Mouse (Mus musculus) embryonic facial prominence, embryonic 14.5 days (tissue): ENCODE data around the gene Gm28230. TPM values are rescaled to one million over a fixed set of nuclear protein-coding genes. Genes with fewer than 3 reads are reported as not detected.

ENCODE experiments used
- ATAC-seq: fragments of 200-750 bp; cut with Nextera tagmentation; 2 replicates; pipeline ENCODE4 v1.8.0; 2017; ENCODE audit warnings: low read depth, moderate number of reproducible peaks, moderate TSS enrichment
- DNase-seq: peaks from one replicate; pipeline ENCODE4 v3.0.0-alpha.2; 2015; ENCODE audit warnings: low spot score
- H3K27ac ChIP-seq: fragments of 300-500 bp; sonication (generic); replicated peaks from 2 replicates; pipeline ENCODE4 v1.5.1; 2014; ENCODE audit warnings: low read depth, mild to moderate bottlenecking, low read length, moderate library complexity
- H3K27me3 ChIP-seq: fragments of 300-500 bp; sonication (generic); replicated peaks from 2 replicates; pipeline ENCODE4 v1.6.1; 2014; ENCODE audit warnings: low read length; ENCODE audit not compliant: control insufficient read depth, insufficient read depth
- H3K36me3 ChIP-seq: fragments of 300-500 bp; sonication (generic); 2 replicates; pipeline ENCODE4 v1.6.1; 2014; ENCODE audit warnings: low read length, mixed read lengths; ENCODE audit not compliant: control insufficient read depth, insufficient read depth
- H3K4me1 ChIP-seq: fragments of 300-500 bp; sonication (generic); 2 replicates; pipeline ENCODE4 v1.6.1; 2014; ENCODE audit warnings: antibody characterized with exemption, low read length; ENCODE audit not compliant: control insufficient read depth, insufficient read depth
- H3K4me2 ChIP-seq: fragments of 300-500 bp; sonication (generic); 2 replicates; pipeline ENCODE4 v1.6.1; 2014; ENCODE audit warnings: low read depth, mild to moderate bottlenecking, low read length, moderate library complexity, mixed read lengths
- H3K4me3 ChIP-seq: fragments of 300-500 bp; sonication (generic); 2 replicates; pipeline ENCODE4 v1.5.1; 2014; ENCODE audit warnings: low read depth, mild to moderate bottlenecking, low read length
- H3K9ac ChIP-seq: fragments of 300-500 bp; sonication (generic); 2 replicates; pipeline ENCODE4 v1.6.1; 2014; ENCODE audit warnings: low read depth, mild to moderate bottlenecking, low read length, moderate library complexity, mixed read lengths
- H3K9me3 ChIP-seq: fragments of 300-500 bp; sonication (generic); 2 replicates; pipeline ENCODE4 v1.6.1; 2016; ENCODE audit warnings: low read length; ENCODE audit not compliant: control insufficient read depth
- WGBS: fragments of 180-500 bp; shearing (Covaris S2); extraction: QIAGEN DNeasy Blood & Tissue Kit; methylation state at CpG from one replicate; pipeline ENCODE4 v1.1.7; 2014; 5-methylcytosine and 5-hydroxymethylcytosine counted together
- polyA plus RNA-seq: library from polyadenylated mRNA; unstranded; fragments of >200 nt; fragmentation: Nextera tagmentation; extraction: Ambion mirVana; gene quantifications from 2 replicates; pipeline ENCODE4 v1.2.1, GENCODE M21; 2014

The Gm28230 gene
- polyA plus RNA-seq, 1 experiment from 2014 or later, result not detected

DNA sequence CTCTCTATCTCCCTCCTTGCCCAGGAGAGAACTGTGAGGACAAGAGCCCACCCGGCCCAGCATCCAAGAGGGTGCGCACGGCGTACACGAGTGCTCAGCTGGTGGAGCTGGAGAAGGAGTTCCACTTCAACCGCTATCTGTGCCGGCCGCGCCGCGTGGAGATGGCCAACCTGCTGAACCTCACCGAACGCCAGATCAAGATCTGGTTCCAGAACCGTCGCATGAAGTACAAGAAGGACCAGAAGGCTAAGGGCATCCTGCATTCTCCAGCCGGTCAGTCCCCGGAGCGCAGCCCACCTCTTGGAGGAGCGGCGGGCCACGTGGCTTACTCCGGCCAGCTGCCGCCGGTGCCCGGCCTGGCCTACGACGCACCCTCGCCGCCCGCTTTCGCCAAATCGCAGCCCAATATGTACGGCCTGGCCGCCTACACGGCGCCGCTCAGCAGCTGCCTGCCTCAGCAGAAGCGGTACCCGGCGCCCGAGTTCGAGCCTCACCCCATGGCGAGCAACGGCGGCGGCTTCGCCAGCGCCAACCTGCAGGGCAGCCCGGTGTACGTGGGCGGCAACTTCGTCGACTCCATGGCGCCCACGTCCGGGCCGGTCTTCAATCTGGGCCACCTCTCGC, 19.9 kb downstream of the Gm28230 start:
- no peak for DNase-seq

DNA sequence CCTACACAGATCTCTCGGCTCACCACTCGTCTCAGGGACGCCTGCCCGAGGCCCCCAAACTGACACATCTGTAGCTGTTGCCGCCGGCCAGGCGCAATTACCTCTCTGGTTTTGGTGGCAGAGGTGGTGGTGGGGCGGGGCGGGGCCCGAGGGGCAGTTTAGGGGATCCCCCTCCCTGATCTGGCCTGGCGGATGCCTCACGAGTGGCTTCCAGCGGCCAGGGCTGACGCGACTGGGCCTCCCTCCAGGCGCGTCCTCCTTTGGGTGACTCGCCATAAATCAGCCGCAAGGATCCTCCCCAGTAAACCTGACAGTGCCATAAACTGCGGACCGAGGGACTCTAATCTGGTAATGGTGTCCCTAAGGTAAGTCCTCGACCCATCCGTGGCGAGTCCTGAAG, 20.5 kb downstream of the Gm28230 start:
- Histone ChIP-seq H3K36me3 (no peaks in the 10 kb centered on the region), H3K27me3 (peaks cover 100% of the 10 kb centered on the region), H3K27ac (no peak overlapping the region; the same call in 1 of the 2 replicates), H3K9me3 (no peaks in the 10 kb centered on the region), H3K4me3 (peak overlapping the region; percentile 23), H3K9ac (peak overlapping the region; percentile 42; the same call in 1 of the 2 replicates), H3K4me2 (peak overlapping the region; percentile 35; the same call in 1 of the 2 replicates), H3K4me1 (peaks cover 12% of the 10 kb centered on the region; the same call in 1 of the 2 replicates)
- DNase-seq (no peak), ATAC-seq (no peak)
- 8% methylated on average over 23 of the region's 24 CpGs for WGBS

More for the DNA sequence above, 19.9 kb downstream of the Gm28230 start:
- Histone ChIP-seq H3K9ac (peak overlapping the region; percentile 42; the same call in 1 of the 2 replicates), H3K4me3 (peak overlapping the region; percentile 23), H3K4me2 (peak overlapping the region; percentile 35), H3K4me1 (peaks cover 12% of the 10 kb centered on the region; the same call in 1 of the 2 replicates), H3K36me3 (no peaks in the 10 kb centered on the region), H3K9me3 (no peaks in the 10 kb centered on the region), H3K27ac (no peak overlapping the region; the same call in 1 of the 2 replicates), H3K27me3 (peaks cover 100% of the 10 kb centered on the region)
- WGBS, result under 1% methylated on average over 28 of the region's 58 CpGs
- no peak for ATAC-seq

DNA sequence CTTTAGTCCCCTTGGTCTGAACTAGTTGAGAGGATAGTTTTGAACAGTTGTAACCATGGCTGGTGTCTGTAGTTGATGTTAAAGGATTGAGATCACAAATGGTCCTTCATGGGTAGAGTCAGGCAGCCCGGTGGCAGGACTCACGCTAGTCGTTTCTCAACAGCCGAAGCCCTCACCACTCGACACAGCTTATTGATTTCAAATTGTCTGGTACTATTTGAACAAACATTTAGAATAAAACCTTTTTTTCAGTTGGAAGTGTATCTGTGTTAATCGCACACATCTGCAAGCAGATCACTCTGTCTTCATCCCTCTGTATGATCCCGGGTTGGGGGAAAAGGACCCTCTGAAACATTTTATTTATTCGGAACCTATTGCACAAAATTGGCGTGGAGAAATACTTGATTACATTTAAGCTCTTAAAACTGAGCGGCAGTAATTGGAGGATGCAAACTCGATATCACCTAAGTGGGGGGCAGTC, 21.2 kb downstream of the Gm28230 start:
- H3K9me3 ChIP-seq, result no peaks in the 10 kb centered on the region
- DNase-seq (no peak), ATAC-seq (no peak)
- WGBS, result 11% methylated on average over 11 of the region's 11 CpGs
- no peak overlapping the region for H3K27ac ChIP-seq
- peaks cover 15% of the 10 kb centered on the region; the same call in 1 of the 2 replicates for H3K4me1 ChIP-seq
- H3K4me2 ChIP-seq, result no peak overlapping the region
- H3K9ac ChIP-seq, result no peak overlapping the region
- 0 out of 2 replicates have a peak overlapping the region, but pooled peaks have one; percentile 3 for H3K4me3 ChIP-seq
- H3K36me3 ChIP-seq, result no peaks in the 10 kb centered on the region
- peaks cover 100% of the 10 kb centered on the region for H3K27me3 ChIP-seq

DNA sequence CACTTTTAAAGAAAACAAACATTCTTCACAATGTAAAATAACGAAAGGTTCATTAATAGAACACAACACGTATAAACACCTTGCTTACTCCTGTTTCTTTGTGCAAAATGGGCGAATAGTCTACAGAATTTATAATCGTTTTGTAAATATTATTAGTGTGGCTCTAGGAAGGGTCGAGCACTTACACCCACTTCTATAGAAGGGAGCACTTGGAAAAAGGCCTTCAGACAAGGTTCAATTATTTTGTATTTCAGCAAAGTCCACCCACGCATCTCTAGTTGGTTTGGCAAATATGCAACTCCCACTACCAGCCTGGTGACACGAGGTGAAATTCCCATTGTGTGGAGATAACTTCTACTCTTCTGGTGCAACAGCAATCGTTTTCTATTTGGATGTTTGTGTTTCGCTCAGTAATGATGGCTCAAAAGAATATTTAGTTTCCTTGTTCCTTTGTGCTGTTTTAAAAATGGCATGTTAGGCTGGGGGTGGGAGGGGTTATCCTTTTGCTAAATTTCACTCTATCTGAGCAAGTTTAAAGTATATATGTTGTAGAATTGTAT, 22.0 kb downstream of the Gm28230 start:
- Histone ChIP-seq H3K36me3 (no peaks in the 10 kb centered on the region), H3K4me1 (peaks cover 22% of the 10 kb centered on the region; the same call in 1 of the 2 replicates), H3K4me2 (peak overlapping the region; percentile 15; the same call in 1 of the 2 replicates), H3K27ac (no peak overlapping the region; the same call in 1 of the 2 replicates), H3K9ac (no peak overlapping the region), H3K4me3 (no peak overlapping the region), H3K27me3 (peaks cover 100% of the 10 kb centered on the region), H3K9me3 (no peaks in the 10 kb centered on the region)
- ATAC-seq, result no peak
- DNase-seq, result no peak
- WGBS, result 10% methylated on average over 9 of the region's 9 CpGs

DNA sequence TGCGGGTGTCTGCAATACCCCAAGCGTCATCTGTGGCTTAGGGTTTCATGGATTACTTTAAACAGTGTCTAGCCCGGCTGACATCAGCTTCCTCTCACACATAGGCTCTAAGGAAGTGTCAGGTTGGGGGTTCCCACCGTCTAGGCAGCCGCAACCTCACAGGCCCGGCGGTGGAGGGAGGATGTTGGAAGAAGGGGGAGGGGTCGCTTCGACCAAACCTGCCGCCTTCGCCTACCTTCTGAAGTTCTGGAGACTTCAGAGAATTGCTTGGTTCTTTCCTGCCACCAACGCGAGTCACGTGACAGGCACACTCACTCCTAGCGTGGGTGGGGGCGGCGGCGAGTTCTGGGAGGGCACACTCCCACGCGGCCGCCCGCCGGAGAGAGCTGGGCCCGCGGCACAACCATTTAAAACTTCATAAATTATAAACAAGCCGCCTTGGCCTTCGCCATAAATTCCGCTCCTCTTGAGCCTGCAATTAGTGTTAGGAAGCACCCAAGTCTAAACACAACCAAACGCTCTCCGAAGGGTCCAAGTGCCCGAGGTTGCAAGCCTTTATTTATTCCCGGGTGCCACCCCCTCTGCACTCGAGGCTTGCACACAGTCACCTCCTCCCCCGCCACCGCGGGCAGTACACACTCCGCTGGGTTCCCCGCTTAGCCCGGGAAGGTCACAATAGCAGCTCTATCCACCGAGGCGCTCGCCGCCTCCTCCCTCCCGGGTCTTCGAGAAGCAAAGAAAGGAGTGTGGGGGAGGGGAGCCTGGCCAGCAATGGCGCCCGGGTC, 23.0 kb downstream of the Gm28230 start:
- Histone ChIP-seq H3K27ac (no peak overlapping the region), H3K36me3 (no peaks in the 10 kb centered on the region), H3K4me3 (peak overlapping the region; percentile 26), H3K9me3 (no peaks in the 10 kb centered on the region), H3K9ac (peak overlapping the region; percentile 15; the same call in 1 of the 2 replicates), H3K27me3 (peaks cover 100% of the 10 kb centered on the region), H3K4me2 (peak overlapping the region; percentile 47), H3K4me1 (peaks cover 22% of the 10 kb centered on the region; the same call in 1 of the 2 replicates)
- ATAC-seq (0 out of 2 replicates have a peak, but pooled peaks have one; percentile 12), DNase-seq (no peak)
- WGBS, result 2% methylated on average over 44 of the region's 47 CpGs

DNA sequence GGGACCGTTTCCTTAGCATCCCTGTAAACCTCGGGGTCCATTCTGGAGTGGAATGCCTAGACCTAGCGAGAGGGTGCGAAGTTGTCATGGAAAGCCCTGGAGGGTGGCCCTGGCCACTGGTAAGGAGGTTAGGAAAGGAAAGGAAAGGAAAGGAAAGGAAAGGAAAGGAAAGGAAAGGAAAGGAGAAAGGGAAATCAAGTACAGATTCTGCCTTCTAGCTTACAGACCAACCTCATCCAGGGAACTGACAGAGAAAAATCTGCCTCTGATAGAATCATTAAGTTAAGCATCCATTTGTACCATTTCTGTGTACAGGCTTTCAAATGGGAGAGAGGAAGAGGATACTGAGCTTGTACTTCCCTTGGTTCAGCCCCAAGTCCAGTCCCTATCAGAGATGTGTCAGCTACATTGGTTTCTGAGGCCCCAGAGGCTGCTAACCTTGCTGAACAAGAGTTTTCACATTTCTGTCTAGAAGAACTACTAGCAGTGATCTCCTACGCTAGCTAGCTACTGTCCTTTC, 24.3 kb downstream of the Gm28230 start:
- H3K9ac ChIP-seq, result no peak overlapping the region
- no peaks in the 10 kb centered on the region for H3K36me3 ChIP-seq
- peaks cover 22% of the 10 kb centered on the region; the same call in 1 of the 2 replicates for H3K4me1 ChIP-seq
- H3K4me2 ChIP-seq, result no peak overlapping the region
- H3K4me3 ChIP-seq, result no peak overlapping the region
- 20% methylated on average over 5 of the region's 5 CpGs for WGBS
- no peaks in the 10 kb centered on the region for H3K9me3 ChIP-seq
- no peak overlapping the region for H3K27ac ChIP-seq
- ATAC-seq (no peak), DNase-seq (no peak)
- H3K27me3 ChIP-seq, result peaks cover 99% of the 10 kb centered on the region

DNA sequence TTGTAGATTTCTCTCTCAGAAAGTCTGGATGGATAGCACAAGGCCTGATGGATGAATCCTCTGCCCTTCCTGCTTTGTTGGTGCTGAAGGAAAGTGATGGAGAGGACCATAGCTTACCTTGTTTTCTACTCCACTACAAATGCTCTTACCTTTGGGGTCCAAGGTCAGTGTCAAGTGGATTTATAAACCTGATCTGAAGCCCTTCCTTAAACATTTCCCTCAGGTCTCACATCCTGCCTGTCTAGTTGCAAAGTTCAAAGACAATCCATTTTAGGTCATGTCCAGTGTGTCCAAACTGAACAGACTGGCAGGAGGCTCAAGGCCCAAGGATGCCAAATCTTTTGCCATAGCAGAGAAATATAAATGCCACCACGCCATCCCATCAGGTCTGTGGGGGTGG, 25.3 kb downstream of the Gm28230 start:
- H3K4me2 ChIP-seq, result no peak overlapping the region
- DNase-seq (no peak), ATAC-seq (no peak)
- no peak overlapping the region for H3K27ac ChIP-seq
- peaks cover 17% of the 10 kb centered on the region; the same call in 1 of the 2 replicates for H3K4me1 ChIP-seq
- no peak overlapping the region for H3K9ac ChIP-seq
- 69% methylated on average over 1 of the region's 1 CpGs for WGBS
- no peak overlapping the region for H3K4me3 ChIP-seq
- no peaks in the 10 kb centered on the region for H3K9me3 ChIP-seq
- no peaks in the 10 kb centered on the region for H3K36me3 ChIP-seq
- peaks cover 99% of the 10 kb centered on the region for H3K27me3 ChIP-seq
